Mouse (Mus musculus) spleen, adult 2 months (tissue): ENCODE data around the gene Foxp4.

ENCODE experiments used
- CTCF ChIP-seq: fragments of 200-500 bp; IDR thresholded peaks from 2 replicates; pipeline ENCODE4 v1.5.1; 2011; ENCODE audit warnings: mild to moderate bottlenecking, inconsistent platforms; ENCODE audit not compliant: insufficient read depth, insufficient read length, insufficient replicate concordance; ENCODE audit errors: extremely low read depth
- POLR2A ChIP-seq: fragments of 200-500 bp; IDR thresholded peaks from 2 replicates; pipeline ENCODE4 v1.6.1; 2011; ENCODE audit warnings: low read depth, low read length, inconsistent platforms

DNA sequence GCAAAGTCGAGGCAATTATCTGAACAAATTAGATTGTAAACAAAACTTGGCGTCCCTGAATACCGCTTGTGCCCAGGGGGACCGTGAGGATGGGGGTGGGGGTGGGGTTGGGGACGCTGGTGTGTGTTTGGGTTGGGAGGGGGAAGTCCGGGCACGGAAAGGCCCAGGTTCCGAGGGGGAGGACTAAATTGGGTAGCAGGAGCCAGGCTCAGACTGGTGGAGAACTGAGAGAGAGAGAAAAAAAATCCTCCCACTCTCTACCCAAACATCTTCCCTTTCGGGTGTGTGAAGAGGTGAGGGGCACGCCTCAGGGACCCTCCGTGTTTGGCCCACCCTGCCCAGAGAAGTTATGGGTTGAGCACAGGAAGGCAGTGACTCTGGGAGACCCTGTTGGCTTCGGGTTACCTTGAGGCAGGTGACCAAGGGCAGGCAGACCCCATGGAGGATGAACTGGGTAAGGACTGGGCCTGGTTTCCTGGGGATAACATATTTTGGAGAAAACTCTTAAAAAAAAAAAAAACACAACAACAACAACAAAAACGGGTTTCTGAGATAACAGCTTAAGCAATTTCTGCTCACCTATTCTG is 988 bp upstream of the Foxp4 start:
- TF ChIP-seq CTCF (no peak), POLR2A (no peak)
